Mouse (Mus musculus) left cerebral cortex, postnatal 25 days (tissue): Measurements from ENCODE around the gene Fam53b. TPM values are rescaled to one million over a fixed set of nuclear protein-coding genes. Genes with fewer than 3 reads are reported as not detected.

Experiments used
- DNase-seq, 2 experiments: peaks; one replicate each; pipeline ENCODE4 v3.0.0; 2022; ENCODE audit warnings: low spot score in 2 of 2, mixed read lengths in 1 of 2
- intact Hi-C: fragments of 180-260 bp; cut with DNase I; formaldehyde crosslinking; loops from one replicate; pipeline ENCODE4 v1.15.1; 2025
- total RNA-seq, 2 experiments: library from RNA; stranded (reverse); gene quantifications; 2 replicates each; pipeline ENCODE4 v1.2.3; 2021

Fam53b gene
- total RNA-seq, 2 experiments from 2014 or later = 48.1 to 50.7 TPM

DNA sequence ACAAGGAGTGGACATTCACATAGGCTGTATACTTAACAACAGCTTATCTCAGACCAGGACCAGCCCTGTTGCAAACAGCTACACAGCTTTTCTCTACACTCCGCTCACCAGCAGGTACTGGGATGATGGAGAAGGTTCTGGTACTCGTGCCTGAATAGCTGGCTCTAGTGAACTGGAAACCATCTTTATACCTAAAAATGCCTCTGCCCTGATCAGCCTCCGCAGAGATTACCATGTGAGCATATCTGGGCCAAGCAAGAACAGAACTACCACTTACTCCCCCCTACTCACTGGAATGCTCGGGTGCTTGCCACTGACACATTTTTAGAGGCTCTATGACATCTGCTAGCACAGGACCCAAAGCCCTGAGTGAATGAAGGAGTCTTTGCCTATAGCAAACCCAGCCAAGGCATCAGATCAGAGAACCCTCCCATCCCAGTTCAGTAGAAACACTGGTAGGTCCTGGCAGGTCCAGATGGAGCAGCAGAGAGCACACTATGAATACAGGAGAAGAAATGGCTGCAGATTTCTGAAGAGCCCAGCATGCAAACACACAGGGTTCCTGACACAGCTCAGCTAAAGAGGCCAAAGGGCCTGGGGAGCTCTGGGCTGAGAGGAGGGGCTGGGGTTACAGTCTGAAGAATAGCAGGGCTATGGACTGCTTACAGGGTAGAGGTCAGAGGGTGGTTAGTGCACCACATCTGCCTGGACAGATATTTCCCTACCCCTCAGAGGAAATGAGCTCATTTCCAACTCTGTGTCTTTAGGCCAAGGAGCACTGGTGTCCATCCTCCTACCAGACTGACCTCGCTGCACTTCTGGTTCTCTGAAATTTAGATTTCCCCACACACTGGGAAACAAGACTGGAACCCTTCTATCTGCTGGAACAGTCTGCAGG lies 14.3 kb downstream of the Fam53b start:
- peak in 1 of 2 experiments; percentile 79 for DNase-seq
- intact Hi-C loops = no loop called here

- no peak for DNase-seq
- intact Hi-C loops = no loop called here
These were observed 18.5 kb downstream of the Fam53b start for GRCm38 (mm10) chr7:132795141-132795540.

DNA sequence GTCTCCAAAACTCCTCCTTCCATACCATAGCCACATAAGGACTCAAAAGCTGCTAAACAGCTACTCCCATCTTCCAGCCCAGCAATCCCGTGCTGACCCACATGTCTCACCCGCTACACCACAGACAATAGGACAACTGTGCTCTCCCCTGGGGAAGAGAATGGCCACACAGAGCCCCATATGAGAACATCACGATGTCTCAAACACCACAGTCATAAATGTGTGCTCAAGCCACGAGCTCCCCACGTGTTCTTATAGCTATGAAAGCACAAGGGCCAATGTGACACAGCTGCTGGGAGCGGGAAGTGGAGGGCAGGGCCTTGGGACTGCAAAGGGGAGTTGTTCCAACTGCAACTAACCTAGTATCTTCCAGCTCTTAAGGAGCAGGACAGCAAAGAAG lies 20.2 kb downstream of the Fam53b start:
- no peak for DNase-seq
- intact Hi-C loops = no loop called here

GRCm38 (mm10) chr7:132790447-132791219 lies 23.1 kb downstream of the Fam53b start:
- no peak for DNase-seq
- intact Hi-C loops = no loop called here

DNA sequence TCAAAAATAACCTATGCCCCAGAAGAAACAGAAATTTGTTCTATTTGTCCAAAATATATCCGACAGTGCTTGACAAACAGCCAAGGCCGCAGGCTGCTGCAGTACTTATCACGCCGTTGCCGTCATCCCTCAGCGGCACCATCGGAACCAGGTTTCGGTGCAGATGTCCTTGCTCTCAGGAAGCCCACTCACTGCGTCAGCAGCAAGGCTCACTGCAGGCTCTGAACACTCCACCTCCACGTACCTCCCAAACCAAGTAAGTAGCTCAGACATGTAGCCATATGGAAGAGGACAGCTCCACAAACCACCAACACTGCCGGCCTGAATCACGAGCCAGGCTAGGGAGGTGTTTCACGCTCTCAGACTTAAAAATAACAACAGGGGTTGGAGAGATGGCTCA lies 24.9 kb downstream of the Fam53b start:
- intact Hi-C loops = loop anchor here (1.0 to 2.0 kb wide), 3 partner anchors 18 to 68 kb away; no protein-coding TSS in a partner anchor
- peak; percentile 78 to 98 for DNase-seq

GRCm38 (mm10) chr7:132787496-132788190 lies 26.0 kb downstream of the Fam53b start:
- no peak for DNase-seq
- intact Hi-C loops = loop anchor here (2.0 kb wide), 2 partner anchors 25 to 67 kb away; no protein-coding TSS in a partner anchor

GRCm38 (mm10) chr7:132787022-132787421 lies 26.7 kb downstream of the Fam53b start:
- DNase-seq = no peak
- intact Hi-C loops = no loop called here

DNA sequence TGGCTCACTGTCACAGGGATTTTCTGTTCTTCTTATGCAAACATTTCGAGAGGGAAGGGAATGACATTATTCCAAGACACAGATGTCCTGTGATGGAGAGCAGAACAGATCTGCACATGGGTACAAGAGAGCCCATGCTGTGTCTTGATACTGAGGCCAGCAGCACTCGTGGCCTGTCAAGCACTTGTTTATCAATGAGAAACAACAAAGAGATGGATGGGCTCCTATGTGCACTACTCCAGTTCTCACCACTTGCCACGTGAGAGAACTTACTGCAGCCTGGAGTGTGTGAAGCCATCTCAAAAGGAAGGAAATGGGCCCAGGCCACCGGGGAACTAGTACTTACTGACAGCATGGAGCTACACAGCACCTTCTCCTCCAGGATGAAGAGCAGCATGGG lies 27.2 kb downstream of the Fam53b start:
- intact Hi-C loops = no loop called here
- DNase-seq = no peak

DNA sequence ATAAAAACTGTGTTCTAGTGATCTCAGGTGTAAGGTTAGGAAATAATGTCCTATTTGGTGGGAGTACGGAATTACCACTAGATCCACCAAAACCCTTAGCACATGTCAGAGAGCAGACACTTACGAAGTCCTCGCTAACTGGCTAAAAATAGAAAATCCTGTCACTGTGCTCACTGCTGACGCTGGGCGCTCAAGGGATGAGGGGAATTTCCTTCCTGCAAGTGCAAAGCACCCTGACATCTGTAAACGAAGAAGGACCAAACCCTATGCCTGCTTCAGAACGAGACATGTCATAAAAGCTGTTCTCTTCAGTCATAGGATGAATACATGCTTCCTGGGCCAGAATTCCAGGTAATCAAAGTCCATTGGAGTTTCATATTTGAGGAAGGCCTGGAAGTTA lies 27.7 kb downstream of the Fam53b start:
- intact Hi-C loops = no loop called here

DNA sequence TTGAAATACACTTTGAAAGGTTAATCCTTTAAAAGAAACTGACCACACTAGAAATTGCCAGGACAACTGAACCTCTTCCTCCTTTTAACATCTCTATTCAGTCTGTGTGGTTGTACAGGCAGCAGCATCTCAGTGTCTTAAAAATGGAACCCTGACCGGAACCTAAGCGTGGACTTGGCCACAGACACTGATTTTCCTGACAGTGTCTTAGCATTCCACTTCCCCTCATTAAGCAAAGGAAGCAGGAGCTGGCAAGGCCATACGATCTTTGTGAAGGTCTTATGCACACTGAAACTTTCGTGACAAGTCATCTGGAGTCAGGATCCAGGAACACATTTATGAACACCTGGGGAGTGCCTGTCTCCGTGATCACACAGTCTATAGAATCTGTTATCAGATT lies 29.6 kb downstream of the Fam53b start:
- no peak for DNase-seq
- intact Hi-C loops = no loop called here

More for the DNA sequence above, 27.7 kb downstream of the Fam53b start:
- no peak for DNase-seq

GRCm38 (mm10) chr7:132781850-132782249 lies 31.8 kb downstream of the Fam53b start:
- DNase-seq = no peak
- intact Hi-C loops = no loop called here

GRCm38 (mm10) chr7:132781130-132781814 lies 32.4 kb downstream of the Fam53b start:
- intact Hi-C loops = no loop called here
- peak in 1 of 2 experiments; percentile 52 for DNase-seq

DNA sequence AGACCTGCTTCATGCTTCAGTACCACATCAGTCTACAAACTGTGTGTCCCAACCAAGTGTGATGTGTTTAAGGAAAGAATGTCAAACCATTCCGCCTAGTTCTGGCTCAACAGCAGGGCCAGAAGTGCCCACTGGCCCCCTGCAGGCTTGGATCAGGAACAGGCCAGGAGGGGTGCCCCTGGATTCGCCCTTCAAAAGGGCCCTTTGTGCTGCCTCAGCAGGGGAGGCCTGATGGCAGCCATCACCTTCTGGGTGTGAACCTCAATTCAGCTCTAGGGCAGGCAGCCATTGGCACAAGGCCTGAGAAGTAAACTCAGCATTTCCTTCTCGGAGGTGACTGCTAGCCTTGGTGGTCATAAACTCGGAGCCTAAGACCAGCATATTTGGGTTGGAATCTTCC lies 33.1 kb downstream of the Fam53b start:
- DNase-seq = no peak
- intact Hi-C loops = no loop called here

DNA sequence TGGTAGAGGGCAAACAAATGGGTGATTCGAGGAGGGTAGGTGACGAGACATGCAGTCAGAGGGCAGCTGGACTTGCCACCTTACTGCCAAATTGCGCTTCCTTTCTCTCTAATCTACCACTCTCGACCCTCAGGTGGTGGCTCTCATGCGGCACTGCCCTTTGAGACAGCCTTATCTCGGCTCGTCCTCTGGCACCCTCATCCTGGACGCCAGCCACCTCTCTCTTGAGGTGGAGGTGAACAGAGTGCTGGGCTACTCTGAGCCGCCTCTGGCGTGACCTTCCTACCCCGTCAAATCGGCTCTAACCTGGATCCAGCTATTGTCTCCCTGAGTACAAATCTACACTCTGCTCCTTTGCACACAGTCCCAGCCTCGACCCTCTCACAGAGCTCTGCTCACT lies 35.1 kb downstream of the Fam53b start:
- no peak for DNase-seq
- intact Hi-C loops = no loop called here

GRCm38 (mm10) chr7:132777728-132778453 lies 35.8 kb downstream of the Fam53b start:
- DNase-seq = no peak
- intact Hi-C loops = no loop called here

DNA sequence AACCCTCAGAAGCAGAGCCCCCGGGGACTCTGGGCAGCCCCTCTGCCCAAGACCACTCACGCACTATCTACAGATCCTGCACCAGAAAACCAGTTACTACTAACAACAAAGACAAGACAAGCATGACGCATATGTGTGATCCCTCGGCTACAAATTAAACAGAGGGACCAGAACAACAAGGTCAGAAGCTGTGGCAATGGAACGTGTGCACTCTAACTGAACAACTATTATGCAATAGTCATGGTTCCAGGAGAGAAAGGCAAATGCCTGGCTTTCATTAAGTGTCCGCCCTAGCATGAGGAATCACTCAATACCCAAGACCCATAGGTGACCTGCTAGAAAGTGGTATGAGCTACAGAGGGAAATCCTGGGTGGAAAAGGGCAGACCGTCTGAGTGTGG lies 36.6 kb downstream of the Fam53b start:
- no peak for DNase-seq
- intact Hi-C loops = no loop called here

DNA sequence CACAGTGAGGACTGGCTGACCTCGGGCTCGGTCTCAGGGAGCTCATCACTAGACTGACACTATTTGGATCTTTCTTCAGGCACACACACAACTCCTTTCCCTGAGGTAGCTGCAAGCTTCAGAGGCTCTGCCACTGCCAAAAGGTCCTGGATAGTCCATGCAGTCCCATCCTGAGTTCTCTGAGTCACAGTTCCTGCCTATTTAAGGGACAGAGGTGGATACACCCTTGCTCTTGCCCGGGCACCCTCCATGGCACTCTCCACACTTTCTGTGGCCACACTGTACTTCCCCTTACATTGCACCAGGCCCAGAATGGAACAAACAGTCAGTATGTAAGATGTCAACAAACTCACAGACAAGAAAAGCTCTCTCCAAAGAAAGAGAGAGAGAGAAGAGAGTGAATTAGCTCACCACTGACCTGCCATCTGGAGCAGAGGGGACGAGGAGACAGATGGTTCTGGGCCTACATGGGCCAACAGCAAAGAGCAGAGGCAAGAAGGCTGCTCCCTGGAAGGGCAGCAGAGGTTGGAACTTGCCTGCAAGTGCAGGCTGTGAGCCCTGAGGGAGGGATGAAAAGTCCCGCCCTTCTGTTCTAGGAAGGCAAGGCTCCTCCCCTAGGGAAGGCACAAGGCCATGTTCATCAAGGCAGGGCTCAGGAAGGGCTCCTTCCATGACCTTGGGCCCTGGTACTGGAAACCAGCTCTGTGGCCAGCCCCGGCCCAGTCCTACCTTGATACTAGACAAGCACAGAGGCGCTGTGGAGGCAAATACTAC lies 37.2 kb downstream of the Fam53b start:
- intact Hi-C loops = no loop called here
- DNase-seq = no peak

- intact Hi-C loops = no loop called here
- DNase-seq = no peak
These were observed 37.8 kb downstream of the Fam53b start for GRCm38 (mm10) chr7:132775922-132776321.
